Mouse (Mus musculus) frontal cortex, postnatal 36 days (tissue): ENCODE results near the gene Dusp22.

Source experiments
- DNase-seq, 2 experiments: peaks; one replicate each; pipeline ENCODE4 v3.0.0; 2022; ENCODE audit warnings: low spot score in 2 of 2

Gene Dusp22

GRCm38 (mm10) chr13:30659613-30660505, at the start of gene Dusp22:
Gene Dusp22 (plus strand): TSS chr13:30659999.
- peak; percentile 84 to 86 for DNase-seq

- no peak for DNase-seq
Measured at GRCm38 (mm10) chr13:30612079-30612794, 47.6 kb upstream of the Dusp22 start.

- DNase-seq, result no peak
Measured at GRCm38 (mm10) chr13:30619684-30620083, 40.1 kb upstream of the Dusp22 start.

GRCm38 (mm10) chr13:30628195-30629048, 31.4 kb upstream of the Dusp22 start:
- peak in 1 of 2 experiments; percentile 45 for DNase-seq

GRCm38 (mm10) chr13:30629794-30630410, 29.9 kb upstream of the Dusp22 start:
- DNase-seq, result no peak

GRCm38 (mm10) chr13:30632998-30633397, 26.8 kb upstream of the Dusp22 start:
- no peak for DNase-seq

GRCm38 (mm10) chr13:30636453-30636852, 23.3 kb upstream of the Dusp22 start:
- DNase-seq, result no peak

- DNase-seq, result no peak
Measured at GRCm38 (mm10) chr13:30638378-30639115, 21.3 kb upstream of the Dusp22 start.

GRCm38 (mm10) chr13:30642053-30642452, 17.7 kb upstream of the Dusp22 start:
- no peak for DNase-seq

GRCm38 (mm10) chr13:30648461-30648860, 11.3 kb upstream of the Dusp22 start:
- DNase-seq, result no peak

- DNase-seq, result no peak
Measured at GRCm38 (mm10) chr13:30649197-30649596, 10.6 kb upstream of the Dusp22 start.

GRCm38 (mm10) chr13:30650684-30651083, 9.1 kb upstream of the Dusp22 start:
- no peak for DNase-seq

- DNase-seq, result no peak
Measured at GRCm38 (mm10) chr13:30653051-30653450, 6.7 kb upstream of the Dusp22 start.

- no peak for DNase-seq
Measured at GRCm38 (mm10) chr13:30654463-30654862, 5.3 kb upstream of the Dusp22 start.

GRCm38 (mm10) chr13:30656909-30657308, 2.9 kb upstream of the Dusp22 start:
- no peak for DNase-seq

GRCm38 (mm10) chr13:30657779-30658178, 2.0 kb upstream of the Dusp22 start:
- DNase-seq, result no peak

GRCm38 (mm10) chr13:30658201-30658996, 1.4 kb upstream of the Dusp22 start:
- DNase-seq, result no peak

- DNase-seq, result peak in 1 of 2 experiments; percentile 49
Measured at GRCm38 (mm10) chr13:30665261-30665660, 5.5 kb downstream of the Dusp22 start.

GRCm38 (mm10) chr13:30666537-30666936, 6.7 kb downstream of the Dusp22 start:
- peak; percentile 73 to 85 for DNase-seq

GRCm38 (mm10) chr13:30668301-30668700, 8.5 kb downstream of the Dusp22 start:
- no peak for DNase-seq
